Mouse (Mus musculus): ENCODE measurements around the gene Afap1.

Afap1 gene

DNA sequence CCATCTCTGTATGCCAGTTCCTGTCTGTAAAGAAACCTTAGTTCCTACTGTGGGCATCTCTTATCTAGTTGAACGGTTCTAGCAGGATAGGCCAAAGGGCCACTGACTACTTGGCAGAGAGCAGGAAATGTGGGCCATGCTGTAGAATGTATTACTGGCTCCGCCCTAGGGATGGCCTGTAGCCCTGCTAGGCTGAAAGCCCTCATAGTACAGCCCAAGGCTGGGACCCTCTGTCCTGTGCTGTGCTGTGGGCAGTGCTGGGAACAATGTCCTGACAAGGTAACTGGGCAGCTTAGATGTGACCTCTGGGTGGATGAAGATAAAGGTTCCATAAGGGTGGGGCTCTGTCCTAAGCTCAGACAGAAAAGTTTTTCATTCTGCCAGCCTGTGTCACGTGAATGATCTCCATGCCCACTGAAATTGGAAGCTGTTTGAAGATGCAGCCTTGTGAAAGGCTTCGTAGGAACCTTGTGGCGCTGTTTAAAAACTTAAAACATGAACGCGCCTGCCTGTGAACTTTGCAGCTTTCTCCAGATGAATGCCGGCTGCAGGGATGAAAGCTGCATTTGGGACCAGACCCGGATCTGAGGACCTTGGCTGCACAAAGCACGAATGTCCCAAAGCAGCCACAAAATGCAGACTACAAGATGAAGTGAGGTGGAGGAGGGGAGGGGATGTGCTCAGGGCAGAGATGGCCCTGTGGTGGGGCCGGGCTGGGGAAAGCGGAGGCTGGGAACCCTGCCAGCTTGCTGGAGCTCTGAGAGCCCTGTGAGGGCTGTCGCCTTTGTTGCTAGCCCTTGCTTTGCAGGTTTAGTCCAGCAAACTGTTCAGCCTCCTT is 147.5 kb downstream of the Afap1 start:
- ATAC-seq (ENCODE audit: low TSS enrichment): no peak; the same call in 1 of the 2 replicates

DNA sequence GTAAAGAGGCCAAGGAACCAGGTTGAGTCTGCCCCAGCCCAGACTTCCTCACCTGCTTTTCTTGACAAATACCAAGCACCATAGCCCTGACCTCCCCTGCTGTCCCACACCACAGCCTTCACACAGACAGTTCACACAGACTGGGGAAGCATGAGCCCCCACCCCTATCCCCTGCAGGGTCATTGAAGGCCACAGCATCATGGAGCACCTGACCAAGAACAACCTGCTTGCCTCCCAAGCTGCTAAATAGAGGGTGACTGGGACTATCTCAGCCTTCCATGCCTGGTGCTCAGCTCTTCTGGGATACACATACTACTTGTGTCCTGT is 148.1 kb downstream of the Afap1 start:
- ATAC-seq (ENCODE audit: low TSS enrichment): no peak

DNA sequence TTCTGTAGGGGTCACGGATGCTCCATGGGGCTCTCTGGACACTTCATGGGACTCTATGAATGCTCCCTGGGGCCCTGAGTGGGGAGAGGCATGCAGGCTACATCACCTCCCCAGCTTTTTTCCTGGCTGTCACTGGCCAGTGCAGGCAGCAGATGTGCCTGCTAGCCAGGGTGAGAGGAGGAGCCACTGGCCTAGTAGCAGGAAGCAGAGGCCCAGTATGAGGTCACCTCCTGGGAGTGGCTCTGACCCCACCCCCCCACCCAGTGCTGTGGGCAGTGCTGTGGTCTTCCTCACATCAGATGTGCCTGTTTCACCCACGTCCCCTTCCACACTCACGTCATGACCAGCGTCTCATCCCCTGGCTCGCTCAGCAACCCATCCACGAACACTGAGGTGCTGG is 148.6 kb downstream of the Afap1 start:
- ATAC-seq (ENCODE audit: low TSS enrichment): no peak

DNA sequence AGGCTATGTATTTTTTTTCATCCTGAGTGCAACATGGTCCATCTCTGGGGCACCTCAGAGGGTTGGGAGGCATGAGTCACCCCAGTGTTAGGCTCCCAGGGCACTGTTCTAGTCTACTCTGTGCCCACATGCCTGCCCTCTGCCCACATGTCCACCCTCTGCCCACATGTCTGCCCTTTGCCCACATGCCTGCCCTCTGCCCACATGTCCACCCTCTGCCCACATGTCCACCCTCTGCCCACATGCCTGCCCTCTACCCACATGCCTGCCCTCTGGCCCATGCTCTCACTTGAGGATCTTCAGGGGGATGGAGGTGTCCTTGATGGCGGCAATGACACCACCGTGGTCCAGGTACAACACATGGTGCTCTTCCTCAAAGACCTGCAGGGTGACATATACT is 150.0 kb downstream of the Afap1 start:
- no peak for ATAC-seq (ENCODE audit: low TSS enrichment)
